Mouse (Mus musculus) forebrain, embryonic 10.5 days (tissue): ENCODE measurements around the gene Lrrc72. TPM values are rescaled to one million over a fixed set of nuclear protein-coding genes. Genes with fewer than 3 reads are reported as not detected.

Experiments
- DNase-seq: peaks from one replicate; pipeline ENCODE4 v3.0.0-alpha.2; 2017; ENCODE audit warnings: low spot score; ENCODE audit errors: extremely low spot score
- H3K27ac ChIP-seq: fragments of 300-500 bp; sonication (generic); 2 replicates; pipeline ENCODE4 v1.5.1; 2016; ENCODE audit warnings: mild to moderate bottlenecking
- H3K27me3 ChIP-seq: fragments of 300-500 bp; sonication (generic); 2 replicates; pipeline ENCODE4 v1.6.1; 2016; ENCODE audit warnings: mild to moderate bottlenecking; ENCODE audit not compliant: poor library complexity, severe bottlenecking
- H3K36me3 ChIP-seq: fragments of 300-500 bp; sonication (generic); replicated peaks from 2 replicates; pipeline ENCODE4 v1.6.1; 2016; ENCODE audit warnings: mild to moderate bottlenecking, moderate library complexity
- H3K4me1 ChIP-seq: fragments of 300-500 bp; sonication (generic); 2 replicates; pipeline ENCODE4 v1.6.1; 2016
- H3K4me3 ChIP-seq: fragments of 300-500 bp; sonication (generic); 2 replicates; pipeline ENCODE4 v1.5.1; 2016; ENCODE audit warnings: mild to moderate bottlenecking, moderate library complexity
- H3K9me3 ChIP-seq: fragments of 300-500 bp; sonication (generic); 2 replicates; pipeline ENCODE4 v1.6.1; 2016; ENCODE audit warnings: mild to moderate bottlenecking, moderate library complexity
- WGBS: fragments of 180-500 bp; shearing (Covaris S2); methylation state at CpG from one replicate; pipeline ENCODE4 v1.1.7; 2016; 5-methylcytosine and 5-hydroxymethylcytosine counted together
- polyA plus RNA-seq: library from polyadenylated mRNA; unstranded; fragments of >200 nt; fragmentation: Nextera tagmentation; extraction: Ambion mirVana; gene quantifications from 2 replicates; pipeline ENCODE4 v1.2.1, GENCODE M21; 2016

Gene Lrrc72
- polyA plus RNA-seq, 1 experiment from 2014 or later = not detected

DNA sequence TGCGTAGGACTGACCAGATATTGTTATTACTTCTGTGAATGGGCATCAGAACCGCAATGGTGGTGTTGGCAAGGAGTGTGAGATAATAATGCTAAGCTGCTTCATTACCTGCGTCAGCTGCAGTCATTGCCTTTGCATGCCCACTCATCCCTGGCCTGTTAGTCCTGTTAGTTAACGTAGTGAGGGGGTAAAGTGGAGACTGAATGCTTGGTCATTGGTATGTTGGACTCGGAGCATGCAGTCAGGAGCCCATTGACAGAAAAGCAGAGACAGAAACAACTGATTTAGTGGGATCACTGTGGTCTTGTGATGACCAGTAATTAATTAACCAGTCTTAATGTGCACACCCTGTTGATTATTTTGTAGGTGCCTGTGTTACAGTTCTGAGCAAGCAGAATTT, 76.0 kb downstream of the Lrrc72 start:
- Histone ChIP-seq H3K36me3 (peaks cover 65% of the 10 kb centered on the region), H3K4me1 (no peaks in the 10 kb centered on the region), H3K4me3 (no peak overlapping the region), H3K9me3 (no peaks in the 10 kb centered on the region), H3K27me3 (no peaks in the 10 kb centered on the region), H3K27ac (no peak overlapping the region)
- 96% methylated on average over 5 of the region's 5 CpGs for WGBS
- no peak for DNase-seq

DNA sequence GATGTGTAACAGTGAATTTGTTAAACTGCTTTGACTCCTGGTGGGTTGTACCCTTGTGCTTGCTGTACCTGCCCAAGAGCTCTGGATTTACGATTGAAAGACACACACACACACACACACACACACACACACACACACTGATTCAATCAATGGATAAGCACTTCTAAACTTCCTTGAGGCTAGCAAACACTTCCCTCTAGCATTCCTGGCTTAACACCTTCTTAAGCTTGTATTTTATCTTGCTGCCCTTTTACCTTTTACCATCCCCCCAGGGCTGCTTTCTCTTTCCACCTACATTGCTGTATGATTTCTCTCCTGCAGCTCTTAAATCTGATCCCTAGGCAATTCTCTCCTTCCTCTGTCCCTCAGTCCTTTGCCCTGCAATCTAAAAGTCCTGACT, 87.9 kb downstream of the Lrrc72 start:
- H3K27ac ChIP-seq = no peak overlapping the region
- H3K36me3 ChIP-seq = peaks cover 5% of the 10 kb centered on the region
- H3K27me3 ChIP-seq = no peaks in the 10 kb centered on the region
- no peak overlapping the region for H3K4me3 ChIP-seq
- peaks cover 14% of the 10 kb centered on the region for H3K4me1 ChIP-seq
- 27% methylated on average over 1 of the region's 1 CpGs for WGBS
- no peak for DNase-seq
- H3K9me3 ChIP-seq = no peaks in the 10 kb centered on the region

DNA sequence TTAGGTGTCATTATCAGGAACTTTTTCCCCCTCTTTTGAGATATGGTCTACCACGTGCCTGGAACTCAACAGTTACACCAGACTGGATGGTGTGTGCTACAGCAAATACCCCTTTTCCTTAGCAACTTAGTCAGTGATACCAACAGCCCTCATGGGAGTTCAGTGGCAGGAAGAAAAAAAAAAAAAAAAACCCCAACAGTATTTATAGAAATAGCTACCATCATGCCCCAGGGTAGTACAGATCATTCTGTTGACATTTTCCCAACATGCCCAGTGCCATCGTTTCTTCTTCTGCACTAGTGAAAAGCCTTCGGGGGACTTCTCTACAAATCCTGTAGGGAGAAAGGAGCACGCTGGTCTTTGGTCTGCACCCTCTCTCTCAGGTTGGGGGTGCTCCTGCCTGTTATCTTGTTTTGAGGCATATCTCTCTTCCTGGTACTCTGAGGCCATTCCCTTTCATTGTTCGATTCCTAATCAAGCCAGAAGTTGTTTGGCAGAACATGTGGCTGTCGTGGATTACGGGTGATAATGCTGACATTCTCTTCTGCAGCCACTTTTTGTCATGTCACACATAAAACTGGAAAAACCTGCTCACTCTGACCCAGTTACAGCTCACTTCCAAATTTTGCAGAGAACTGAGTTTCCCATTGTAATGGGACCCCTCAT, 88.9 kb downstream of the Lrrc72 start:
- H3K27ac ChIP-seq = no peak overlapping the region
- no peaks in the 10 kb centered on the region for H3K27me3 ChIP-seq
- H3K4me3 ChIP-seq = no peak overlapping the region
- peaks cover 6% of the 10 kb centered on the region for H3K36me3 ChIP-seq
- H3K4me1 ChIP-seq = peaks cover 14% of the 10 kb centered on the region
- H3K9me3 ChIP-seq = no peaks in the 10 kb centered on the region
- DNase-seq = no peak
- WGBS = 84% methylated on average over 7 of the region's 7 CpGs

Other genes with a start within 250 kb of the Lrrc72 start
- gene Tspan13, start 210.9 kb downstream of the Lrrc72 start, polyA plus RNA-seq = 160 and 161 TPM in 2 replicates
- 21.4 and 23.8 TPM in 2 replicates for gene Ankmy2, start 96.3 kb downstream of the Lrrc72 start, polyA plus RNA-seq
- 269 and 276 TPM in 2 replicates for gene Bzw2, start 95.3 kb downstream of the Lrrc72 start, polyA plus RNA-seq
- 10.2 and 11.4 TPM in 2 replicates for gene Sostdc1, start 60.7 kb upstream of the Lrrc72 start, polyA plus RNA-seq
- 5.7 and 6.2 TPM in 2 replicates for gene Ispd, start 128.1 kb upstream of the Lrrc72 start, polyA plus RNA-seq
- 0.74 and 0.95 TPM in 2 replicates for gene D630036H23Rik, start 128.8 kb upstream of the Lrrc72 start, polyA plus RNA-seq